Mouse (Mus musculus) small intestine, adult 2 months (tissue): ENCODE measurements around the gene H2afv.

Experiments
- CTCF ChIP-seq: fragments of 200-500 bp; IDR thresholded peaks from 2 replicates; pipeline ENCODE4 v1.5.1; 2012; ENCODE audit warnings: low read depth, mild to moderate bottlenecking, control low read depth, inconsistent platforms, low read length, moderate library complexity, mixed read lengths; ENCODE audit not compliant: insufficient replicate concordance, insufficient read length; ENCODE audit errors: extremely low read depth
- POLR2A ChIP-seq: fragments of 200-500 bp; IDR thresholded peaks from 2 replicates; pipeline ENCODE4 v1.6.1; 2012; ENCODE audit warnings: low read depth, mild to moderate bottlenecking, control low read depth, inconsistent platforms, low read length, moderate library complexity

GRCm38 (mm10) chr11:6403830-6404405 lies 40.3 kb downstream of the H2afv start:
- no peak for TF ChIP-seq CTCF
- no peak for TF ChIP-seq POLR2A
